Mouse (Mus musculus) spleen, postnatal 14 days (tissue): Measurements from ENCODE around the gene Rbm11.

Source experiments
- DNase-seq, 2 experiments: peaks; one replicate each; pipeline ENCODE4 v3.0.0; 2021 to 2022; ENCODE audit warnings: low spot score in 2 of 2

Rbm11 gene

DNA sequence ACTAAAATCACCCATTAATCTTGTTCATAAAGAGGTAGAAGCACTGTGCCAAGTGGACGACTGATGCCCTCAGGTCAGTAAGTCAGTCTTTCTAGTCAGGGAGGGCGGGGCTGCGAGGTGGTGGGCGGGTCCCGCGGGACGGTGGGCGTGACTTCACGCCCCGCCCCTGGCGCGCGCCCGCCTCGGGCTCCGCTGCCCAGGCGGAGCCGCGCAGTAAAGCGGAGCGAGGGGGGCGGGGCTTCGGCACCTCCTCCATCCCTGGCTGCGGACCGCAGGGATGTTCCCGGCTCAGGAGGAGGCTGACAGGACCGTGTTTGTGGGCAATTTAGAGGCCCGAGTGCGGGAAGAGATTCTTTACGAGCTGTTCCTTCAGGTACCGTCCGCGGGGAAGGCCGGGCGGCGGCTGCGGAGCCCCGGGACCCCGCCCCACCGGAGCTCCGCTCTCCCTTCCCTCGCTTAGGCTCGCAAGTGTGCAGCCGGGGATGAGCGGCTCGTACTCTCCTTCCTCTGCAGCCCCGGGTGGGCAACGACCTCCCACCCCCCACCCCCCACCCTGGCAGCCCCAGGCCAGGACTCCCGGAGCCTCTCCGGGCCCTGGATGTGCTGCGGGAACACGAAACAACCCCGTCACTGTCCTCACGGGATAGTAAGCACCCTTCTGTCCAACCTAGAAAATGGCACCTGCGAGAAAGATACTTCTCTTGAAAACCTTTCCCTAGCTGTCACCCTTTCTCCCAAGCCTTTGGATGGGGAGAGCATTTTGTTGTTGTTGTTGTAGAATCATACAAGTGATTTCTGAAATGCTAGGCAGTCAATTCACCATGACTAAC lies at the start of gene Rbm11:
Gene Rbm11, plus strand, starts transcription at position 174 of the 830 bp plus-strand sequence.
- DNase-seq, result peak; percentile 44 to 48

DNA sequence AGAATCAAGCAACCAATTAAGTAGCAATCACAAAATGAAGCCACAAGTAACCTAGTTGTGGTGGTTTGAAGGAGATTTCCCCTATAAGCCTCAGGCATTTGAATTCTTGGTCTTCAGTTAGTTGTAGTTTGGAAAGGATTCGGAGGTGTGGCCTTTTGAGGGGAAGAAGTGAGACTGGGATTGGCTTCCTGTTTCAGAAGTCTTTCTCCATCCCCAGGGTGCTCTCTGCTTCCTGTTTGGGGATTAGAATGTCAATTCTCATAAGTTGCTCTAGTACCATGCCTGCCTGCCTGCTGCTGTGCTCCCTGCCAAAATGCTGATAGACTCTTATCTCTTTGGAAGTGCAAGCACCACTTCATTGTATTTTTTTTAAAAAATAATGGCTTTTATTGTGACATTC lies 47.3 kb upstream of the Rbm11 start:
- no peak for DNase-seq

DNA sequence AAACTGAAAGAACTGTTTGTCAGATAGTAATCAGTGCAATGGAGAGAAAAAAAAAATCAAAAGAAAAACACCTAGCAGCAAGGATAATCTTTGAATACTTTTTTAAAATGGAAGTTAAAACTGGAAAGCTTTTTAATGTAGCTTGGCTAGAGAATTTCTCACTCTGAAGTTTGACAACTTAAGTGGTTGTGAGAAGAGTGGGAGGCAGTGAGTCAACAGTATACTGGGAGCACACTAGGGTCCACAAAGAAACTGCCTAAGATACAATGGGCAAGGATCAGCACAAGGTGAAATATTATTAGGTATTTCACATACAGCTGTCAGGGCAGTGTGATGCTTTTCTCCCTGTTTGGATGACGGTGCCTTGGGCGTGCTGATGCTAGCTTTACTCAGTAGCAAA lies 29.7 kb upstream of the Rbm11 start:
- DNase-seq, result no peak

DNA sequence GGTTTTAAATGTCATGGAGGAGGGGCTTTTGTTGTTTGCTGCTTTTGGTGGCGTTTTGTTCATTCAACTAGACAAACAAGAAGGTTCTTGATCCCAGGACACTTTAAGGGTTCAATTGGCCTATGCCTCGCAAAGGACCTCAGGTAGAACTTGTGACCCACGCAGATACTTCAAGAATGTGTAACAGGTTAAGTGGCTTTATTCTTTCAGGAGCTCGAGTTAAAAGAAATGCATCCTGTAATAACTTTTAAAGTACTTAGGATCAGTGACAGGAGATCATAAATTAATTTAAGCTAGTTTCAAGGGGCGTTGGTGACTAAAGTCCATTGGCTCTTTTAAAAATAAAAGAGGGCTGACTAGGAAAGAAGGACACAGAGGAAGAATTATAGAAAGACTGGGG lies 10.4 kb upstream of the Rbm11 start:
- no peak for DNase-seq

DNA sequence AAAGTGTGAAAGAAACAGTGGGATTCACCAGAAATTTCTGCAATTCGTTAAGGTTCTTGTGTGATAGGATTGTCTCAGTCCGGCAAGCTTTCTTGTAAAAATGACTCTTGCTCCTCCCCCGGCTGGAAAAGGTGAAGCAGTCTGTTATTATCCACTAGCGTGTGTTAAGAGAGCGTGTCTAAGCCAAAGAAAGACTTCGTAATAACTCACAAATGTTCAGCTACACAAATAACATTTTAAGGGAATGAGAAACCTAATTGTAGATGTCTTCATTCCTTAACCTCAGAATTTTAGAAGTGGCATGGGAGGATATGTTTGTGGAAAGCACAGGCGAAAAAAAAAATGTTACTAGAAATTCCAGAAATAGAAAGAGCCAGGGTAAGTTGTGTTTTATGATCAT lies 6.7 kb upstream of the Rbm11 start, which contains the start of gene Lipi:
Gene Lipi, minus strand, starts transcription at position 101 of the 400 bp plus-strand sequence.
- DNase-seq, result no peak

DNA sequence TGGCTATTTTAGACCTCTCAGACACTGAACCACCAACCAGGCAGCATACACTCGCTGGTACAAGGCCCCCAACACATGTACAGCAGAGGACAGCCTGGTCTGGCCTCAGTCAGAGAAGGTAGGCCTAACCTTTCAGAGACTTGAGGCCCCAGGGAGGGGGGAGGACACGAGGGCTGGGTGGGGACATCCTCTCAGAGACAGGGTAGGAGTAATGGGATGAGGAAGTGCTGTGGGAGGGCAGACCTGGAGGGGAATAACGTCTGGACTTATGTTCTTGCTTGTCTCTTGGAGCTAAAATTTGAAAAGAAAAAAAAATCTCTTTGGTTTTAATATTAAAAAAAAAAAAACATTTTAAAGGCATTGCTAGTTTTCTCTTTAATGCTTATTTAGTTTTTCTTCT lies 6.2 kb upstream of the Rbm11 start:
- DNase-seq, result no peak

DNA sequence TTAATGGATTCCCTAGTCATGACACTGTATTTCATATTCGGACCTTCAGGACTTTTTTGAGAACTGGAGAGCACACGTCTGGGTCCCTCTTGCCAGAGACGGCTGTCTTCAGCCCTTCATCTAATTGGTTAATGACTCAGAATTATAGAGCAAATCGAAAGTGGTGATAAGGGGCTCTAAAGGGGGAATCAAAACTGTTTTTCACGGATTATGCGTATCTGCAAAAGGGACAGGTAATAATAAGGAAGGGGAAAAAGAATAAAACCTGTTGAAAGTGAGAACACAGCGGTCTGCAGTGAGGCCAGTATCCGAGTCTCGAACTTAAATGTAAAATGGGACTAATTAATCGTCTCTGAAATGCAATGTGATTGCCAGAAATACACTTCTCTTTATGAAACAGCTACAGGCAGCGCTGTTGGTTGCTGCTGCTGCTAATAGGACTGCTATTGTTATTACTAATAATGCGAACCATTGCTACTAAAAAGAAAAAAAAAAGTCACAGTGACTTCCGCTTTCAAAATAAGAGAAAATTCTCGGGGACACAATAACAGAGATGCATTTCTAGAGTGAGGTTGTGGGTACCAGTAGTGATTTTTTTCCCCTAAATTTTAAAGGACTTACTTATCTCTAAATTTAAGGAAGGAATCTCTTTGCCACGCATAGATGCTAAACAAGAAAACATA lies 998 bp downstream of the Rbm11 start:
- no peak for DNase-seq

DNA sequence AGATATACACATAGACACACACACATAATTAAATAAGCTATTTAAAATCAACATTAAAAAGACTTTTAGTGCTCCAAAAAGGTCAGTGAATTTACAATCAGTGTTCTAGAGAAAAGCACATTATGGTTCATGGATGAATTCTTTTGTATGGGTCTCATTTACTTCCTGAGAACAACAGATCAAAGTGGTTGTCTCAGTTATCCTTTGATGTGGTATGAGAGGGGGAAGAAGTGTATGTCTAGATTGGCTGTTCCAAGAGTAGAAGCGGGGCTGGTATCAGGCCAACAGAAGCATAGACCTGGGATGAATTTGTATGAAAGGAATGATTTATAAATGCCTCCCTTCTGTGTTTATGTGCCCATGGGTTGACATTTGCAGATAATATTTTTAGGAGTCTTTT lies 13.8 kb downstream of the Rbm11 start:
- no peak for DNase-seq

DNA sequence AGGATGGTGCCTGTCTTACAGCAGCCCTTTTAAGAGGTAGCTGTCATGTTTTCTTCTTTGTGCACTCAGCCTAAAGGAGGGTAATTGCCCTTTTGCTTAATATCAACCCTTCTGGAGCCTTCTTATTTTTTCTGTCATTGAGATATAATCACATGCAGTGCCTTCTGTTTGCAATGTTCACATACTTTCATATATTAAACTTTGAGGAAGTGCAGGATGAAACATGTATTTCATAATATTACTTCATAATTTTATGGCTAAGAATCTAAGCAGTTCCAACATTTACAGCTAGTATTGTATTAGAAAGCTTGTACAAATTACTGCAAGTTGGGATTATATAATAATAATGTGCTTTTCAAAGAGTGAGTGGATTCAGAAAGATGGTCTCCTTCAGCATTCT lies 19.9 kb downstream of the Rbm11 start:
- DNase-seq, result no peak

DNA sequence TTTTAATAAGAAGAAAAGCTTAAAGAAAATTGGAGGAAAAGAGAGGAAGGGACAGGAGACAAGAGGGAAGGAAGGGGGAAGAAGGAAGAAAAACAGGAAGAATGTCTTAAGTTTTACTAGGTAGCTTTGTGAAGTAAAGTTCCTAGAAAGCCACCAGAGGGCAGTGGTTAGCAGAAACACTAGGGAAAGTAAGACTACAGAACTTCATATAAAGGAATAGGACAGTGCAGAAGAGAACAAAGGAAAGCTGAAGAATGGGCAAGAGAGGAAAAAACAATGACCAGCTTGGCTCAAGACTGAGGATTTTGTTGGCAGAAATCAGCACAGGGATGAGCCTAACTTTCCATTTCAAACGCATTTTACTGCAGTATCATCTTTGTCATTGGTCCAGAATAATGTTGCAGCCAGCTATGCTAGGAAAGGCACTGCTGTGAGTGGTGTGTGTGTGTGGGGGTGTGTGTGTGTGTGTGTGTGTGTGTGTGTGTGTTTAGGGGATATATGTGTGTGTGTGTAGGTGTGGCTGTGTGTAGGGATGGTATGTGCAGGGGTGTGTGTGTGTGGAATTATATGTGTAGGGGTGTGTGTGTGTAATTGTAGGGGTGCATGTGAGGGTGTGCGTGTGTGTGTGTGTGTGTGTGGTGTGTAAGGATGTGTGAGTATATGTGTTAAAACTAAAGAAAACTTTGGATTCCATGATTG lies 25.2 kb downstream of the Rbm11 start:
- no peak for DNase-seq

DNA sequence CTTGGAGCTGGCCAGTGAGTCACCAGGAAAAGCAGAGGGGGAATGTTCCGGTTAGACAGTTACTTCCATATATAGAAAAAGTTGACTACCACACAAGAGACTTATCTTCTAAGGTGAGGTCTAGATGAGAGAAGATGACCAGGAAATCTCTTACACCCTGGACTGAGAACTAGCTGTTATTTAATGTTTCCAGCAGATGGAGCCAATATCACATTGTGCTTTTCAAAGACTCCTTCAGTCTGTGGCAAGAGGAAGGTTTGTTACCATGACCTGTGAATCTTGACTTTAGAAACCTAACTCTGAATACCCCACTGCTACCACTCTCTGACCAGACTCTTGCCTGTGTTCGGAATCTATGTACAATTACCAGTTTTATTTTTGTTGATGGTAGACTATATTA lies 35.2 kb downstream of the Rbm11 start:
- no peak for DNase-seq
